Mouse (Mus musculus): ENCODE results near the gene Wasf2. TPM values are rescaled to one million over a fixed set of nuclear protein-coding genes. Genes with fewer than 3 reads are reported as not detected.

Wasf2 gene
- polyA plus RNA-seq, 1 experiment: 62.0 TPM

DNA sequence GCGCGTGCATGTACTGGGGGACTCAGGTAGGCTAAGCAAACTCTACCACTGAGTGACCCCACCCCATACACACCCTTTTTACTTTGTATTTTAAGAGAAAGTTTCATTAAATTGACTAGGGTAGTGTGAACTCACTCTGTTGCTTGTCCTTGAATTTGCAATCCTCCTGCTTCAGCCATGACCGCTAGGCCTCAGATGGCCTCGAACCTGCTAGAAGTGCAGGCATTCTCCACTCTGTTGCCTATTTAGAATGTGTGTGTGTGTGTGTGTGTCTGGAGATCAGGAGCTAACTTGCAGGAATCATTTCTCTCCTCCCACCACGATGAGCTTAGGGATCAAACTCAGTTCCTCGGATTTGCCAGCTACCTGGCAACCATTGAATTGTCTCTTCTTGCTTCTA lies 10.7 kb upstream of the Wasf2 start:
- no peak overlapping the region for H3K4me2 ChIP-seq (ENCODE audit: low read depth)
- H3K79me2 ChIP-seq (ENCODE audit: control insufficient read depth, insufficient read depth): no peaks in the 10 kb centered on the region
- no peak overlapping the region for H3K4me3 ChIP-seq
- TF ChIP-seq MAX (IDR thresholded peaks at IDR 0.05; ENCODE audit: low read depth) (no peak), MYOG (IDR thresholded peaks at IDR 0.05; ENCODE audit: control insufficient read depth in 1 of 3, insufficient read depth in 1 of 3, insufficient read length in 2 of 3, low read depth in 2 of 3) (no peak), MYOD1 (IDR thresholded peaks at IDR 0.05; ENCODE audit: control insufficient read depth in 1 of 3, insufficient read length in 2 of 3, low read depth in 2 of 3) (no peak), USF1 (IDR thresholded peaks at IDR 0.05; ENCODE audit: low read depth) (no peak), POLR2AphosphoS2 (IDR thresholded peaks at IDR 0.05; ENCODE audit: insufficient read length, low read depth) (no peak), TCF12 (IDR thresholded peaks at IDR 0.05; ENCODE audit: insufficient read depth, poor library complexity, severe bottlenecking) (no peak), TCF3 (IDR thresholded peaks at IDR 0.05; ENCODE audit: insufficient read length, low read depth) (no peak), SRF (IDR thresholded peaks at IDR 0.05; ENCODE audit: control insufficient read depth, insufficient read length, low read depth) (no peak), REST (IDR thresholded peaks at IDR 0.05; ENCODE audit: insufficient read depth, insufficient read length) (no peak), CEBPB (IDR thresholded peaks at IDR 0.05; ENCODE audit: insufficient read depth, poor library complexity, severe bottlenecking) (no peak), E2F4 (IDR thresholded peaks at IDR 0.05; ENCODE audit: insufficient read depth) (no peak), POLR2A (IDR thresholded peaks at IDR 0.05; ENCODE audit: insufficient read length, low read depth) (no peak)
- no peaks in the 10 kb centered on the region for H3K36me3 ChIP-seq (ENCODE audit: control insufficient read depth, insufficient read depth)
- no peak overlapping the region for H3ac ChIP-seq (ENCODE audit: control insufficient read depth, insufficient read length)
- H3K27me3 ChIP-seq (ENCODE audit: control insufficient read depth, insufficient read depth, insufficient read length): no peaks in the 10 kb centered on the region

DNA sequence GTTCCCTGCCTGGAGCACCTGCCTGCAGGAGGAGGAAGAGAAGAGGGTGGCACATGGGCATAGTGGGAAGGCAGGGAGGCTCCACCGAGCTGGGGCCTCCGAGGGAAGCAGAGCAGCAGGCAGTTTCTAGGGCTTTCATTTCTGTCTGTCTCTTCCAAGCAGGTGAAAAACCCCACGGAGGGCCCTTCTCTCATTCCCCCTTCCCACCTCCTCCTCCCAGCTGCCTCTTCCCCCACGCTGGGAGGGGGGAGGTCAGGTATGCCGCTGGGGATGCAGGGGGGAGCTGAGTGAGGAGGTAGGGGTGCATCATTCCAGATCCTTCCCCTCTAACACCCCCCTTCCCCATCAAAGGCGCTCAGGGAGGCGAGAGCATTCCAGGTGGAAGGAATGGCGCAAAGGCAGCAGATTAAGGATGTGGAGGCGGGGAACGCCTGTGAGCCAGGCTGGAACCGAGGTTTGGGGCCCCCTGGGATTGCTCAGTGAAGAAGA lies 9.4 kb upstream of the Wasf2 start:
- Histone ChIP-seq H3K4me2 (ENCODE audit: low read depth) (no peak overlapping the region), H3K27me3 (ENCODE audit: control insufficient read depth, insufficient read depth, insufficient read length) (no peaks in the 10 kb centered on the region), H3K4me3 (no peak overlapping the region), H3K36me3 (ENCODE audit: control insufficient read depth, insufficient read depth) (no peaks in the 10 kb centered on the region), H3K79me2 (ENCODE audit: control insufficient read depth, insufficient read depth) (no peaks in the 10 kb centered on the region), H3ac (ENCODE audit: control insufficient read depth, insufficient read length) (no peak overlapping the region)
- TF ChIP-seq TCF12 (IDR thresholded peaks at IDR 0.05; ENCODE audit: insufficient read depth, poor library complexity, severe bottlenecking) (no peak), USF1 (IDR thresholded peaks at IDR 0.05; ENCODE audit: low read depth) (no peak), CEBPB (IDR thresholded peaks at IDR 0.05; ENCODE audit: insufficient read depth, poor library complexity, severe bottlenecking) (no peak), POLR2AphosphoS2 (IDR thresholded peaks at IDR 0.05; ENCODE audit: insufficient read length, low read depth) (no peak), TCF3 (IDR thresholded peaks at IDR 0.05; ENCODE audit: insufficient read length, low read depth) (no peak), MAX (IDR thresholded peaks at IDR 0.05; ENCODE audit: low read depth) (no peak), MYOD1 (IDR thresholded peaks at IDR 0.05; ENCODE audit: control insufficient read depth in 1 of 3, insufficient read length in 2 of 3, low read depth in 2 of 3) (no peak), POLR2A (IDR thresholded peaks at IDR 0.05; ENCODE audit: insufficient read length, low read depth) (no peak), E2F4 (IDR thresholded peaks at IDR 0.05; ENCODE audit: insufficient read depth) (no peak), SRF (IDR thresholded peaks at IDR 0.05; ENCODE audit: control insufficient read depth, insufficient read length, low read depth) (no peak), REST (IDR thresholded peaks at IDR 0.05; ENCODE audit: insufficient read depth, insufficient read length) (no peak), MYOG (IDR thresholded peaks at IDR 0.05; ENCODE audit: control insufficient read depth in 1 of 3, insufficient read depth in 1 of 3, insufficient read length in 2 of 3, low read depth in 2 of 3) (no peak)

DNA sequence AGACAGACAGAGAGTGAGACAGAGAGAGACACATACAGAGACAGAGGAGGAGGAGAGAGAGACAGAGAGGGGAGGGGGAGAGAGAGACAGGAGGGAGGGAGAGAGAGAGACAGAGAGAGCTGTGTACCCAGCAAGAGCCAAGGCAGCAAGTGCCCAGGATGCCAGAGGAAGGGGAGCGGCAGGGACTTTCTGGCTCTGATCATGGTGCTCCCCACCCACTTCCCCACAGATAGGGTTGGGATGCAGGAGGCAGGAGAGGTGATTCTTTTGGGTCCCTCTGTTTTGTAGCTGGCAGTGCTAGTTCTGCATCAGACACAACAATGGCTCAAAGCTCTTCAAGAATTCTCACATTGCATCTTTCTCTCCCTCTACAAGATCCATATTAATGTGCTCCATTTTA lies 8.9 kb upstream of the Wasf2 start:
- no peaks in the 10 kb centered on the region for H3K79me2 ChIP-seq (ENCODE audit: control insufficient read depth, insufficient read depth)
- H3K36me3 ChIP-seq (ENCODE audit: control insufficient read depth, insufficient read depth): no peaks in the 10 kb centered on the region
- H3K4me2 ChIP-seq (ENCODE audit: low read depth): no peak overlapping the region
- H3K27me3 ChIP-seq (ENCODE audit: control insufficient read depth, insufficient read depth, insufficient read length): no peaks in the 10 kb centered on the region
- TF ChIP-seq MAX (IDR thresholded peaks at IDR 0.05; ENCODE audit: low read depth): no peak
- no peak for TF ChIP-seq SRF (IDR thresholded peaks at IDR 0.05; ENCODE audit: control insufficient read depth, insufficient read length, low read depth)
- no peak for TF ChIP-seq POLR2A (IDR thresholded peaks at IDR 0.05; ENCODE audit: insufficient read length, low read depth)
- no peak for TF ChIP-seq CEBPB (IDR thresholded peaks at IDR 0.05; ENCODE audit: insufficient read depth, poor library complexity, severe bottlenecking)
- TF ChIP-seq POLR2AphosphoS2 (IDR thresholded peaks at IDR 0.05; ENCODE audit: insufficient read length, low read depth): no peak
- TF ChIP-seq MYOG (IDR thresholded peaks at IDR 0.05; ENCODE audit: control insufficient read depth in 1 of 3, insufficient read depth in 1 of 3, insufficient read length in 2 of 3, low read depth in 2 of 3): no peak
- no peak for TF ChIP-seq E2F4 (IDR thresholded peaks at IDR 0.05; ENCODE audit: insufficient read depth)
- no peak for TF ChIP-seq REST (IDR thresholded peaks at IDR 0.05; ENCODE audit: insufficient read depth, insufficient read length)
- TF ChIP-seq MYOD1 (IDR thresholded peaks at IDR 0.05; ENCODE audit: control insufficient read depth in 1 of 3, insufficient read length in 2 of 3, low read depth in 2 of 3): no peak
- no peak for TF ChIP-seq USF1 (IDR thresholded peaks at IDR 0.05; ENCODE audit: low read depth)
- TF ChIP-seq TCF3 (IDR thresholded peaks at IDR 0.05; ENCODE audit: insufficient read length, low read depth): no peak
- H3ac ChIP-seq (ENCODE audit: control insufficient read depth, insufficient read length): no peak overlapping the region
- no peak overlapping the region for H3K4me3 ChIP-seq

DNA sequence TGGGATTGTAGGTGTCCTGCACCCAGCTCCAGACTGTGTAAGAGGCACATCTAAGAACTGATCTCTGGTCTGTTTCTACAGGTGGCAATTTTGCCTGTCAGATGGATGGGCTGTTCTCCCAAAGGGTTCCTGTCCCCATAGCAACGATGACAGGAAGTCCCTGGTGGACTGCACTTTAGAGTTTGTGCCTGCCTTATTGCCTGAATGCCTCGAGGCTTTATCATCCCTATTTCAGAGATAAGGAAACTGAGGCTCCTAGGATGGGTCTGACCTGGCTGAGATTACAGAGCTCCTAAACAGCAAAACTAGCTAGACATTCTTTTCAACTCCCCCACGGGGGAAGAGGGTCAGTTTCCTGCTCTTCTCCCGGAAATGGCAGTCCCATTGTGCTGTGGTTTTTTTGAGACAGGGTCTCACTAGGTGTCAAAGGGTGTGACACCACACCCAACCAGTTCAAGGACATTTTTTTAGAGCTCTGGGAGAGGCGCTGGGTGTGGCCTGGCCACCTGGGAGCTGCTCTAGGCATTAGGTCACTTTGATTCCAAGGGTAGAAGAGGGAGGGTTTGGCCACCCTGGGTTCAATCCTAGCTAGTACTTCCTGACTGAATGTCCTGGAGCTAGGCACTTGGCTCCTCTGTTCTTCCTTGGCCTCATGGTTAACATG lies 8.2 kb upstream of the Wasf2 start:
- Histone ChIP-seq H3K79me2 (ENCODE audit: control insufficient read depth, insufficient read depth) (no peaks in the 10 kb centered on the region), H3K27me3 (ENCODE audit: control insufficient read depth, insufficient read depth, insufficient read length) (no peaks in the 10 kb centered on the region), H3ac (ENCODE audit: control insufficient read depth, insufficient read length) (no peak overlapping the region), H3K4me2 (ENCODE audit: low read depth) (no peak overlapping the region), H3K36me3 (ENCODE audit: control insufficient read depth, insufficient read depth) (no peaks in the 10 kb centered on the region), H3K4me3 (no peak overlapping the region)
- TF ChIP-seq MAX (IDR thresholded peaks at IDR 0.05; ENCODE audit: low read depth) (no peak), E2F4 (IDR thresholded peaks at IDR 0.05; ENCODE audit: insufficient read depth) (no peak), USF1 (IDR thresholded peaks at IDR 0.05; ENCODE audit: low read depth) (no peak), REST (IDR thresholded peaks at IDR 0.05; ENCODE audit: insufficient read depth, insufficient read length) (no peak), MYOG (IDR thresholded peaks at IDR 0.05; ENCODE audit: control insufficient read depth in 1 of 3, insufficient read depth in 1 of 3, insufficient read length in 2 of 3, low read depth in 2 of 3) (no peak), TCF3 (IDR thresholded peaks at IDR 0.05; ENCODE audit: insufficient read length, low read depth) (no peak), MYOD1 (IDR thresholded peaks at IDR 0.05; ENCODE audit: control insufficient read depth in 1 of 3, insufficient read length in 2 of 3, low read depth in 2 of 3) (no peak), TCF12 (IDR thresholded peaks at IDR 0.05; ENCODE audit: insufficient read depth, poor library complexity, severe bottlenecking) (no peak), POLR2A (IDR thresholded peaks at IDR 0.05; ENCODE audit: insufficient read length, low read depth) (no peak), CEBPB (IDR thresholded peaks at IDR 0.05; ENCODE audit: insufficient read depth, poor library complexity, severe bottlenecking) (no peak), POLR2AphosphoS2 (IDR thresholded peaks at IDR 0.05; ENCODE audit: insufficient read length, low read depth) (no peak), SRF (IDR thresholded peaks at IDR 0.05; ENCODE audit: control insufficient read depth, insufficient read length, low read depth) (no peak)

Measured in myocyte (in vitro differentiated cells).